ENCODE assay signal across 10 mouse cellular contexts in genomic region chr5:113271207-113271811, GRCm38 (mm10). TPM values are rescaled to one million over a fixed set of nuclear protein-coding genes. Genes with fewer than 3 reads are reported as not detected.
A peak's percentile ranks its signal among the peaks of the same experiment; 100 is the strongest.
DNase-seq lines count a peak whose midpoint lies in the region; ATAC-seq and TF ChIP-seq lines count a peak whose summit lies in the region.
"Had no signal": no experiment of that assay in that cellular context is flagged by ENCODE, and none has a peak within 500 bp of the region (broad histone marks: within the 10 kb centered on the region; RNA-seq: fewer than 3 reads in every experiment).

No protein-coding gene starts in this region.

- no peak overlapping the region for H3K9ac ChIP-seq in midbrain, postnatal 0 days (replicated peaks; ENCODE audit: low read length, poor library complexity, severe bottlenecking)
- no peak overlapping the region for H3K9ac ChIP-seq in midbrain, embryonic 11.5 days (ENCODE audit: low read length)
- no peak overlapping the region for H3K9ac ChIP-seq in liver, embryonic 12.5 days

- DNase-seq in cerebellum, postnatal 10 days: peak; percentile 48 to 50
- DNase-seq in cerebellum, adult 11 months: no peak
- DNase-seq in midbrain, postnatal 0 days (ENCODE audit: low spot score): peak; percentile 57
- DNase-seq in midbrain, embryonic 11.5 days (ENCODE audit: low spot score, missing footprints): no peak
- peak; percentile 55 for DNase-seq in layer of hippocampus, adult 9-10 months (ENCODE audit: low spot score)
- DNase-seq in telencephalon, adult 2 months (ENCODE audit: low read depth, low spot score): peak; percentile 94
- no peak for DNase-seq in spleen, postnatal 14 days (ENCODE audit: low spot score in 2 of 2)
- DNase-seq: lung, postnatal 14 days had no signal

- H3K4me1 ChIP-seq in midbrain, postnatal 0 days (ENCODE audit: insufficient read depth, low read length): no peaks in the 10 kb centered on the region
- H3K4me1 ChIP-seq in midbrain, embryonic 11.5 days (ENCODE audit: control insufficient read depth, insufficient read depth, low read length): no peaks in the 10 kb centered on the region
- H3K4me1 ChIP-seq in liver, embryonic 12.5 days: no peaks in the 10 kb centered on the region

- no peaks in the 10 kb centered on the region for H3K9me3 ChIP-seq in midbrain, postnatal 0 days (ENCODE audit: low read length)
- no peaks in the 10 kb centered on the region for H3K9me3 ChIP-seq in midbrain, embryonic 11.5 days (ENCODE audit: control insufficient read depth, low read length)
- H3K9me3 ChIP-seq in liver, embryonic 12.5 days (replicated peaks): 0 out of 2 replicates have a peak, but pooled peaks cover 3% of the 10 kb centered on the region

- H3K27me3 ChIP-seq in midbrain, postnatal 0 days (ENCODE audit: insufficient read depth, low read length): no peaks in the 10 kb centered on the region
- no peaks in the 10 kb centered on the region for H3K27me3 ChIP-seq in midbrain, embryonic 11.5 days (ENCODE audit: control insufficient read depth, insufficient read depth, low read length)
- no peaks in the 10 kb centered on the region for H3K27me3 ChIP-seq in liver, embryonic 12.5 days (replicated peaks)

- no peak for TF ChIP-seq CTCF in midbrain, postnatal 0 days (IDR thresholded peaks at IDR 0.05)

- peaks cover 40% of the 10 kb centered on the region for H3K36me3 ChIP-seq in midbrain, postnatal 0 days (ENCODE audit: insufficient read depth, low read length)
- peaks cover 7% of the 10 kb centered on the region for H3K36me3 ChIP-seq in midbrain, embryonic 11.5 days (ENCODE audit: control insufficient read depth, insufficient read depth, low read length)
- H3K36me3 ChIP-seq in liver, embryonic 12.5 days: 0 out of 2 replicates have a peak, but pooled peaks cover 2% of the 10 kb centered on the region

- no peak overlapping the region for H3K4me2 ChIP-seq in midbrain, postnatal 0 days (ENCODE audit: low read depth, low read length, poor library complexity, severe bottlenecking)
- H3K4me2 ChIP-seq in midbrain, embryonic 11.5 days: no peak overlapping the region
- no peak overlapping the region for H3K4me2 ChIP-seq in liver, embryonic 12.5 days

- H3K27ac ChIP-seq in midbrain, postnatal 0 days (ENCODE audit: low read depth, low read length): no peak overlapping the region
- no peak overlapping the region for H3K27ac ChIP-seq in midbrain, embryonic 11.5 days (ENCODE audit: low read depth, low read length)
- no peak overlapping the region for H3K27ac ChIP-seq in liver, embryonic 12.5 days

- no peak overlapping the region for H3K4me3 ChIP-seq in midbrain, postnatal 0 days (ENCODE audit: low read depth, low read length)
- no peak overlapping the region for H3K4me3 ChIP-seq in midbrain, embryonic 11.5 days (ENCODE audit: low read depth, low read length)
- H3K4me3 ChIP-seq in liver, embryonic 12.5 days: no peak overlapping the region

- no peak for ATAC-seq in midbrain, postnatal 0 days (ENCODE audit: low FRiP score)
- ATAC-seq in midbrain, embryonic 11.5 days (ENCODE audit: low FRiP score): no peak
- no peak for ATAC-seq in liver, embryonic 12.5 days

- 75% methylated on average over 11 of the region's 11 CpGs for WGBS in midbrain, postnatal 0 days
- WGBS in midbrain, embryonic 11.5 days: 77% methylated on average over 11 of the region's 11 CpGs
- 52% methylated on average over 11 of the region's 11 CpGs for WGBS in liver, embryonic 12.5 days (ENCODE audit: insufficient replicate concordance)

RNA-seq across cellular contexts. Expression of gene Sgsm1, which starts 39.3 kb away (rescaled TPM):
- total RNA-seq in midbrain, postnatal 0 days (2014; rRNA removed): 52.9 and 53.4 TPM in 2 replicates
- polyA plus RNA-seq in midbrain, postnatal 0 days (2015; fragmentation: Nextera tagmentation; extraction: Ambion mirVana): 19.8 and 27.3 TPM in 2 replicates
- 10.8 TPM in 2 replicates for polyA plus RNA-seq in midbrain, embryonic 11.5 days (2014; fragmentation: Nextera tagmentation; extraction: Ambion mirVana)
- 2.8 and 2.9 TPM in 2 replicates for polyA plus RNA-seq in liver, embryonic 12.5 days (2016; fragmentation: Nextera tagmentation; extraction: Ambion mirVana)

RNA-seq across cellular contexts. Expression of gene Tmem211, which starts 44.6 kb away (rescaled TPM):
- total RNA-seq in midbrain, postnatal 0 days (2014; rRNA removed): not detected in 2 replicates
- not detected in 2 replicates for polyA plus RNA-seq in midbrain, postnatal 0 days (2015; fragmentation: Nextera tagmentation; extraction: Ambion mirVana)
- polyA plus RNA-seq in midbrain, embryonic 11.5 days (2014; fragmentation: Nextera tagmentation; extraction: Ambion mirVana): 0.16 TPM in 1 of 2 replicates, not detected in the other
- polyA plus RNA-seq in liver, embryonic 12.5 days (2016; fragmentation: Nextera tagmentation; extraction: Ambion mirVana): not detected in 2 replicates
- total RNA-seq: hematopoietic stem cell, adult 5-6 weeks had no signal

RNA-seq across cellular contexts. Expression of gene 2900026A02Rik, which starts 50.3 kb away (rescaled TPM):
- total RNA-seq in midbrain, postnatal 0 days (2014; rRNA removed): 11.7 and 11.8 TPM in 2 replicates
- polyA plus RNA-seq in midbrain, postnatal 0 days (2015; fragmentation: Nextera tagmentation; extraction: Ambion mirVana): 3.3 and 3.8 TPM in 2 replicates
- 0.98 and 1.2 TPM in 2 replicates for polyA plus RNA-seq in midbrain, embryonic 11.5 days (2014; fragmentation: Nextera tagmentation; extraction: Ambion mirVana)
- polyA plus RNA-seq in liver, embryonic 12.5 days (2016; fragmentation: Nextera tagmentation; extraction: Ambion mirVana): 1.9 and 2.0 TPM in 2 replicates

Comparison
In these comparisons a context has a peak if more than half of its experiments do, and no peak if none do; other contexts are left out.
1. DNase-seq: peak in cerebellum, postnatal 10 days (2 of 2), midbrain, postnatal 0 days (single experiment), layer of hippocampus, adult 9-10 months (single experiment) and telencephalon, adult 2 months (single experiment); none in cerebellum, adult 11 months (single experiment), midbrain, embryonic 11.5 days (single experiment) and spleen, postnatal 14 days (0 of 2).